Mouse (Mus musculus) lung, postnatal 14 days (tissue): ENCODE data around the gene Rpl23.
"Not testable (repeated sequence)": the region's sequence is repeated elsewhere in the genome, so short reads cannot be mapped to it uniquely, and the experiment has no call there.

ENCODE experiments used
- DNase-seq: peaks from one replicate; pipeline ENCODE4 v3.0.0; 2021

Gene Rpl23

DNA sequence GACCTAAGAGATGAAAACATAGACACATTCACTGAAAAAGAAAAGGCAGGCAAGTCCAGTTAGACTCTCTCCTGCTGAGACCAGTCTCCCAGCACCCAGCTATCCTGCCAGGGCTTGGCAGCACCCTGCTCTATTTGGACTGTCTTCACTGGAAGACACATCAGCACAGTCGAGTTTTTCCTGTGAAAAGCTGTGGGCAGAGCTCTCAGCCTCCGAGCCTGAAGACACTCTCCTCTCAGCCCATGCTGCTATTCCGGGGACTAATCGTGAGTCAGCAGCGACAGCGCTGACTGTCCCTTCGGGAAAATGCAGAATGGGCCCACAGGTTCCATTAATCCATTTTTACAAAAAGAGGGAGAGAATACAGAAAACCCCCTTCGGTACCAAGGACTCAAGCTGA, 29.0 kb downstream of the Rpl23 start:
- DNase-seq = no peak

DNA sequence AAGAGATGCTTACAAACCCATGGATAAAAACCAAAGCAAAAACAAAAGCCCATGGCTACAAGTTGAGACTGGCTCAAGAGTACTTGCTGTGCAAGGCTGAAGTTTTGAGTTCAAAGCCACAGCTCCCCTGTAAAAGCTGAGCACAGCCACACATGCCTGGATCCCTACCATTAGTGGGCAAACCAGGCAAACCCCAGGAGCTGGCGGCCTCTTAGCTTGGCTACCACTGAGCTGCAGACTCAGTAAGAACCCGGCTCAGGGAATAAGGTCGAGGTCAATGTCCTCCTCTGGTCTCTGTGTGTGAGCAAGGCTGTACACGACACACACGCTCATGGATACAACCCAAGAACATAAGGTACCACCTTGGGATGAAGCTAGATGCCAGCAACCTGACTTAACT, 33.7 kb downstream of the Rpl23 start:
- no peak for DNase-seq

GRCm38 (mm10) chr11:97747773-97748172, 34.5 kb downstream of the Rpl23 start:
- DNase-seq = no peak

DNA sequence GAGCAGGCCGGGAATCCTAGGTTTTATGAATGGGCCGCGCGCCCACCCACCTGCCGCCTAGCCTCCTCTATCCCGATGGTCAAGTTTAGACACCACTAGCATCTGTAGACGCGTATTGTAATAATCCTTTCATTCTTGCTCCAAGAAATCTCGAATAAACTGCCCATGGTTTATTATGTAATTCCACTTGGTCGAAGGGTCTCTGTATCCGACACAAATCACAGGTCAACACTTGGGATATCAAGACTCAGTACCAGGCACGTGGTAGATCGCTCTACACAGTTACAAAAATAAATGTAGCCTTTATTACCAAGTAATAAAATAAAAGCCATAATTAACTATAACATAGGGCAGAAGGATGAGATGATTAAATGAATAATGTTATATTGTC, 36.9 kb downstream of the Rpl23 start:
- no peak for DNase-seq

GRCm38 (mm10) chr11:97744718-97745330, 37.4 kb downstream of the Rpl23 start:
- DNase-seq = peak; percentile 99

DNA sequence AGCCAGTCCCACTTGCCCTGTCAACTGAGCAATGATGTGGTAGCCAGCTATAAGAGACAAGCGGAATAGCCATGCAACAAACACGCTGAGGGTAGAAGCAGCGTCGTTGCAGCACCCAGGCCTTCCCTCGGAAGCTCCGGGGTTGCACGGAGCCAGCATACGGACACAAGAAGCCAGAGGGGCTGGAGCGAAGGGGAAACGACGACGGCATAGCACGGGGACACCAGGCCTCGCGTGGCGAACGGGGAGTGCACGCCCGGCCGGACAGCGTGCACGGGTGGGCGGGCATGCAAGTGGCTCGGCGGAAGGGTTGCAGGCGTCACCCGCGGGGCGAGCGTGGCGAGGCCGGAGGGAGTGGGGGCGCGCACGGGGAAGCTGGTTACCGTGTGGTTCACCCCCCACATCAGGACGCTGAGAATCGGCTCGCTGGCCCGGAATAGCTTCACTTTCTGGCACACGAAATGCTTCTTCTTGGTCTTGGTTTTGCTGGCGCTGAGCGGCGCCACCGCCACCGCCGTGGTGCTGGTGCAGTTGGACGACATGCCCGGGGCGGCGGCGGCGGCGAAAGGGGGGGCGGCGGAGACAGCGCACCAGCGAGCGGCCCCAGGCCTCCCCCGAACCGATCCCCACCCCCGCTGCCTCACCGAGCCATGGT, 38.0 kb downstream of the Rpl23 start, which contains the start of gene Pip4k2b:
Pip4k2b (minus strand) TSS at position 642 of the 655 bp plus-strand sequence.
- peak; percentile 56 for DNase-seq

- DNase-seq = no peak
These were observed 38.8 kb downstream of the Rpl23 start for GRCm38 (mm10) chr11:97743423-97743822.

- DNase-seq = no peak
These were observed 39.6 kb downstream of the Rpl23 start for GRCm38 (mm10) chr11:97742591-97742990.

DNA sequence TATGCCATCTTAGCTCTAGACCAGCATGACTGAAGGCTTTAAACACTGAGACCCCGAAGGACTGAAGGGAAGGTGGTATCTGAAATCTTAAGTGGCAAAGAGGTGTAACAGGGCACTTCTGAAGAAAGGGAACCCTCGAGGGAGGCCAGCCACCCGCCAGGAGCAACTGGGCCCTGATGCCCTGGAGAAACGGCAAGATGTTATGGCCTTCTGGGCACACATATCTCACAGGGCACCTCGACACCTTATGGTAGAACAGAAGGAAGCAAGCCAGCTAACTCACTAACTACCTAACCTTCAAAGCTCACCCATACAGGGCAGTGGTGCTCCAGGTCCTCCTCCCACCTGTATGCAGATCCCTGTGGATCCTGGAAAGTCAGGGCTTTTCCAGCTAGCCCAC, 40.1 kb downstream of the Rpl23 start:
- DNase-seq = no peak

DNA sequence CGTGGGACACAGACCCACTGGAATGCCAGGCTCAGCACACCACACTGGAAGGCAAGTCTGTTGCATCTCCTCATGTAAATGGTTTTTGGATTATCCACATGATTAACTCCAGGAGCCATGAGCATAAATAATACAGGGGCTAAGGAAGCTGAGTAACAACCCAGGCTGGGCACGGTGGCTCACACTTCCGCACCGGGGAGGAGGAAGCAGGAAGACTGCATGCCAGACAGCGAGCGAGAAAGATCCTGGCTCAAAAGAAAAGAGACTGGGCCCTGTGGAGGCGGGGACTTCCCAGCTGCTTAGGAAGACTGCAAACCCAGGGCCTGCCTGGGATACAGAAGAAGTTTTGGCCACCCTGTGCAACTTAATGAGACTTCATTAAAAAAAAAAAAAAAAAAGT, 42.0 kb downstream of the Rpl23 start:
- DNase-seq = peak; percentile 49

- DNase-seq = no peak
These were observed 43.1 kb downstream of the Rpl23 start for GRCm38 (mm10) chr11:97739155-97739554.

GRCm38 (mm10) chr11:97738703-97739102, 43.5 kb downstream of the Rpl23 start:
- DNase-seq = no peak

DNA sequence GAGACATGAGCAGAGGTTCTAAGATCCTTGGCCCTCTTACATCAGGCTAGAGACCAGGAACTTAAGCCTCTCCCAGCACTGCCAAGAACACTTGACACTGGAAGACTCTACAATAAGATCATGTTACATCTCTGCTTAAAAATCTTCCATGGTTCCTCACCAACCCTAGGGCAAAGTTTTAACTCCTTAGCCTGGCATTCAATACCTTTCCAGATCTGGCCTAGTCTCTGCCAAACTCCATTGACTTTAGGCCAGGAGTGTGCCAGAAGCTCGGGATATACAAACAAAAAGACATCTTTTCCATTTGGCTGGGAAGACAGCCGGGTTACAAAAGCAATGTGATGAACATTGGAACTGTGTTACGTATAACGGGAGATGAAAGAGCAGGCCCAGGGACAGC, 44.6 kb downstream of the Rpl23 start:
- no peak for DNase-seq

GRCm38 (mm10) chr11:97736645-97737044, 45.6 kb downstream of the Rpl23 start:
- DNase-seq = no peak

DNA sequence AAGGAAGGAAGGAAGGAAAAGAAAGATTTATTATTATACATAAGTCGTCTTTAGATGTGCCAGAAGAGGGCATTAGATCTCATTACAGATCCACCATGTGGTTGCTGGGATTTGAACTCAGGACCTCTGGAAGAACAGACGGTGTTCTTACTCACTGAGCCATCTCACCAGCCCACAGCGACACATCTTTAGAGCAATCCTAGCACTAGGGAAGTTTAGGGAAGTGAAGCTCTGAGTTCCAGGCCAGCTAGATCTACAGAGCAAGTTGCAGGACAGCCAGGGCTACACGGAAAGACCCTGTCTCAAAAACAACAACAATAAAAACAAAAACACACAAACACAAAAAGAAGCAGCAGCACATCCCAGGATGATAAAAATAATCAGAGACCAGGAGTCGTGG, 47.4 kb downstream of the Rpl23 start:
- DNase-seq = not testable (repeated sequence)

GRCm38 (mm10) chr11:97733689-97734088, 48.5 kb downstream of the Rpl23 start:
- DNase-seq = no peak

DNA sequence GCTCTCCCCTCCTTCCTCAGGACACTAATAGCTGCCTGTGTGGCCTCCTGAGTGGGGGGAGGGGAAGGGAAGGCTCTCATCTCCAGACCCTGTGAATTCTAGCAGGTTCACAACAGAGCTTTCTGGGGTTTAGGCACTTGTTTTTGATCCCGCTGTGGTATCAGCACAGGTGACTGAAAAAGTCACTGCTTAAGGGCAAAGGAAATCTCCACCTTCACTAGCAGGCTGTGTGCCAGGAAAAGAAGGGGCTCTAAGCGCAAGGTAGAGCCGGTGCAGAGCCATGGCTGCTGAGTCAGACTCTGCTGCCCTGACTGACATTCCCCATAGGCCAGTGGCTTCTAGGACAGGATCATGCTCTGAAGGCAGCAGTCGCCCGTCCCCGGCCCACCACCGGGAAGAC, 53.5 kb downstream of the Rpl23 start:
- DNase-seq = no peak

DNA sequence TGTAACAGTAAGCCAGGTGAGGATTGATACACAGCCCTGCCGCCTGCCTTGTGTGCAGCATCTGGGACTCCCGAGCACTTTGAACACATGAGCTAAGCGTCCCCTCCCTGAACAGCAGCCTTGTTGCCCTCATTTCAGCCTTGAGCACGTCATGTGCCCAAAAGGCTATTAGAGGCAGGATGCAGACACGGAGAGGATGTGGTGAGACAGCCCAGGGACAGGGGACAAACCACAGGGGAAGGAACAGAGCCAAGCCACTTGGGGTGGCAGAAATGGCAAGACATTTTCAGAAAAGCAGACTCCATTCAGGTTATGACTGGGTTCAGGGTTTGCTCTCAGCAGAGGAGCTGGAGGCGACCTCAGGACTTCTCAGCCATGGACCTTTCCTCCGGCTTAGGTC, 53.9 kb downstream of the Rpl23 start:
- DNase-seq = no peak
